Mouse (Mus musculus) forelimb bud, embryonic 11.5 days (tissue): ENCODE data around the gene Tysnd1.

Experiments
- DNase-seq: peaks from one replicate; pipeline ENCODE4 v3.0.0-alpha.2; 2012; ENCODE audit warnings: low read depth, low spot score

Tysnd1 gene

DNA sequence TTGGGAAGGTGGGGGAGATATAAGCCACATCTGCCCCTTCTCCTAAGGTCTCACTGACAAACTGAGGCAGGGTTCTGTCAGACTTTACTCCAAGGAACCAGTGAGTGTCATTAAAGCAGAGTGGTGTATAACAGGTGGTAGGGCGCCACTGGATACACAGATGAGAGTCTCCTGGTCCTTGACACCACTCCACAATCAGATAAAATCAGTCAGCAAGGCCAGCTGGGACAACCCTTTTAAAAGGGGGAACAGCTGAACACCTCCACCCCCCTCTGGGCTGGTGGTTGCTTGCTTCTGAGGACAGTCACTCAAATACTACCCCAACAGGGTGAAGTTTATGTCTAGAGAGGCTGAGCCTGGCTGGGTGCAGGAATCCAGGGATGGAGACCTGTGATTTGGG, 42.2 kb downstream of the Tysnd1 start:
- DNase-seq: no peak

DNA sequence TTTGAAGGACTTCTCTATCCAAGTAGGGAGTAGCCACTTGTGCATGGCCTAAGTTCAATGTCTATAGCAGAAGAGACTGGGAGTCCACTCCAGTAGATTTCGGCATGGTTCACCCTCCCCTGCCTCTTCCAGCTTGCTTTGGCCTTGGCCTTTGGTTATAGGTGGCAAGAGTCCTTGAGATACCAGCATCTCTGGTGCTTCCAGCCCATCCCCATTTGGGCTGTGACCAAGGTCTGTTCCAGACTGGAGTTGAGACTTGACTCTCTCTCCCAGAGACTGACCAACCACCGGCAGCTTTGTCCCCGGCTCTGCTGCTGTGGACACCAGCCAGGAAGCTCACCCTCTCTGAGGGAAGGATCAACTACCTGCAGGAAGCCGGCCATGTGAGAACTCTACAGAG, 42.8 kb downstream of the Tysnd1 start:
- no peak for DNase-seq

DNA sequence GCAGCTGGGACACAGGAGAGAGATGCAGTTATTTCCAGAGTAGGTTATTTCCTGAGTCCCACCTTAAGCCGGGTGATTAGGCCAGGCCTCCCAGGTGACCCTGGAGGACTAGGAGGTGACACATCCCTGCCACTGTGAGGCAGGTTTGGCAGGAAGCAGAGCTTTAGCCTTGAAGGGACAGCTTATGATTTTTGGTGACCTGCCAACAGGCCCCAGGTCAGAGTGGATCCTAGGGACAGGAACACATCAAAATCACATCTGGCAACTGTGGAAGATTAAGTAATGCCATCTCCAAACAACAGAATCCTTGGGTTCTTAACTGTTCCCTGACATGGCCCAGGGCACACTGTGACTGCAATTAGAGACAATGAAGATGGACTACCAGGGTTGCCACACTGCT, 46.0 kb downstream of the Tysnd1 start:
- DNase-seq: no peak

DNA sequence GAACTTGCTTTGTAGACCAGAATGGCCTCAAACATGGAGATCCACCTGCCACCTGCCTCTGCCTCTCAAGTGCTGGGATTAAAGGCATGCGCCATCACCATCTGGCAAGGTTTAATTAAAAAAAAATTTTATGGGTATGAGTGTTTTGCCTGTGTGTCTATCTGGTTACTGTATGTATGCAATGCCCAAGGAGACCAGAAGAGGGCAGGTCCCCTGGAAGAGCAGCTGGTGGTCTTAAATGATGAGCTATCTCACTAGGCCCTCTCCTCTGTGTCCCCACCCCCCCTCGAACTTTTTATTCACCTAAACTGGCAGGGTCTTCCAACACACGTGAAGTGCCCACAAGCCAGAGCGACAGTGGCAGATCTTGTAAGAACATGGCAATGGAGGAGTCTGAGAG, 46.6 kb downstream of the Tysnd1 start:
- DNase-seq: no peak

DNA sequence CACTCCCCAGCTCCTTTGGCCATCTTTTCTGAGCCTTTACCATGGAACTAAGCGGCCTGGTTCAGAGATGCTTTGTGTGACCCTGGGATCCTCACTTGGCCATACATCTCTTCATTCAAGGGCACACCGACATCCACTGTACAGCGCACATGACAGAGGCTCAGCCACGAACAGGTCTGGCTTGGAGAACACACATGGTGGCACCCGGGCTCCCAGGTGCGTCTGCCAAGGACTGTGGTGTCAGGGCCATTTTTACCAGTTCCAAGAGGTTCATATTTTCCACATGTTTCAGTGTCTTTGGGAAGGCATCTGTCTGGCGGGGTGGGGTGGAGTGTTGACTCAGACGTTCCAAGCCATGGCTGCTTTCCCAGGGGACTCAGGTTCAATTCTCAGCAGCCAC, 47.0 kb downstream of the Tysnd1 start:
- DNase-seq: no peak

DNA sequence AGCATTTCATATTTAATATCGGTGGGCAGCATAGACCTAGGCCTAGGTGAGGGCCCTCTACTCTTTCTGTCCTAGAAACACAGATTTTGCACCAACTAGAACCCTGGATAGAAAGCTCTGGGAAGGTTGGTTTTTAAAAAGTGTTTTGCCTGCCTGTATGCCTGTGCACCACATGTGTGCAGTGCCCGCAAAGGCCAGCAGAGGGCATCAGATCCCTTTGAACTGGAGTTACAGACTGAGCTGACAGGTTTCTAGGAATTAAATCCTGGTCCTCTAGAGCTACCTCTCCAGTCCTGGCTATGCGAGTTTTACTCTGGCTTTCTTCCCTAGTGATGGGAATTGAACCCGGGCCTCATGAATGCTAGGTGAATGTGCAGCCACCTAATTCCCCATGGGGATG, 49.8 kb downstream of the Tysnd1 start:
- DNase-seq: peak; percentile 35

DNA sequence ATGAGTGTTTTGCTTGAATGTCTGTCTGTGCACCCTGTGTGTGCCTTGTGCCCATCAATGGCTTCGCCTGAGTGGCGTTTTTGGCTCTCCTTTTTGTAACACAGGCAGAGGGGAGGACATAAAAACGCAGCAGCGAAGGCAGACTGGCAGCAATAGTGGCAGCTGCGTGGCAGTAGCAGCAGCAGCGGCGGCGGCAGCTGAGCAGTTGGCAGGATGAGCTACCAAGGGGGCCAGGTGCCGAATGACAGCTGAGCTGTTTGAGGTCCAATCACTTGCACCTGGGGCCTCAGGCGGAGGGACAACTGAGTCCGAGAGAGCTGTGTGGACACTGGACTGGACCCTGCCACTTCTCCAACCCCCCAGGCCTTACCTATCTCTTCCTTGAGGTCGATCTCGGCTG, 52.0 kb downstream of the Tysnd1 start:
- no peak for DNase-seq

DNA sequence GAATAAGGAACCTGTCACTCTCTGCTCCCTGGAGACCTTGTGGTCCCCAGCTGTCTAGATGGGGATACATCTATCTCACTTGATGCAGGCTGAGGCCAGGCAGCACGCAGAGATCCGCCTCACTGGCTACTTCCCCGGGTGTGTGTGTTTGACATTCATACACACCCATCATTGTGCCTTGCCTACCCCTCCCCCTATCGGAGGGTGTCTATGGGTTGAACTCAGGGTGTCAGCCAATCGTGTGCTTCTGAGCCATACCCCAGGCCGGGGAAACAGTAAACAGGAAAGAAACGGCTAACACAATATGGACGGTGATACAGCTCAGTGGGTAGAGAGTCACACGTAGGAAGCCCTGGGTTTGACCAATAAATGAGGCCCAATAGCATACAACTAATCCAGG, 54.7 kb downstream of the Tysnd1 start:
- no peak for DNase-seq

DNA sequence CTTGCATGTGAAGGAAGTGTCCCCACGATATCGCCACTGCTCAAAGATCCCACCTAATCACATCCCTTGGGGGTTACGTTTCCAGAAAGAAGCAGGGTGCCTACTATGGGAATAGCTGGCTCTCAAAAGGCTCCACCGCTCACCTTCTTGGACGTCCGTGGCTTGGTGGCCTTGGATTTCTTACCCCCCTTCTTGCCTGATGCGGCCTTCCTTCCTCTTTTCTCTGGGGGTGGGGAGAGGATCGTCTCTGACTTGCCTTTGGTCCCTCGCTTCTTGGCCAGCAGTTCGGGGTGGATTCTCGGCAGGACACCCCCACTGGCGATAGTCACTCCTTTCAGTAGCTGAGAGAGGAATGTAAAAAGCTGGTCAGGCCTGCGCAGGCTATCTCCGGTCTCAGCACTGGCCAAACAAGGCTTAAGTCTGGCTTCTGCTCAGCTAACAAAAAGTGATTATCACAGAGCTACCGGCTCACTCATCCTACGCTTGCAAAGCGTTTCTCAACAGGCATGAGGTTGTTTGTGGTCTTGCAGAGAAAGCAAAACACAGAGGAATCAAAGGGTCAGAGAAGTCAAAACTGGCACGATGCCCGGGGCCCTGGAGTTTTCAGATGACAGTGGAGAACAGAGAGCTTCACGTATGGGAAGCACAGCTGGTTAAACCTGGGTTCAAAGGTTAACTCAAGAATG, 56.4 kb downstream of the Tysnd1 start:
- no peak for DNase-seq
